Mouse (Mus musculus) c-Kit-positive CD71-negative TER-119-negative erythroid progenitor cells, embryonic 14.5 days (primary cell): ENCODE data around the gene March11.

Source experiments
- DNase-seq: peaks from one replicate; pipeline ENCODE4 v3.0.0-alpha.2; 2013; ENCODE audit warnings: low read depth

The March11 gene

GRCm38 (mm10) chr15:26308629-26309230, at the start of gene March11:
Gene March11 (plus strand): TSS chr15:26309048.
- DNase-seq, result no peak

- DNase-seq, result no peak
Observed at GRCm38 (mm10) chr15:26262336-26262735, 46.5 kb upstream of the March11 start.

GRCm38 (mm10) chr15:26269596-26269995, 39.3 kb upstream of the March11 start:
- no peak for DNase-seq

DNA sequence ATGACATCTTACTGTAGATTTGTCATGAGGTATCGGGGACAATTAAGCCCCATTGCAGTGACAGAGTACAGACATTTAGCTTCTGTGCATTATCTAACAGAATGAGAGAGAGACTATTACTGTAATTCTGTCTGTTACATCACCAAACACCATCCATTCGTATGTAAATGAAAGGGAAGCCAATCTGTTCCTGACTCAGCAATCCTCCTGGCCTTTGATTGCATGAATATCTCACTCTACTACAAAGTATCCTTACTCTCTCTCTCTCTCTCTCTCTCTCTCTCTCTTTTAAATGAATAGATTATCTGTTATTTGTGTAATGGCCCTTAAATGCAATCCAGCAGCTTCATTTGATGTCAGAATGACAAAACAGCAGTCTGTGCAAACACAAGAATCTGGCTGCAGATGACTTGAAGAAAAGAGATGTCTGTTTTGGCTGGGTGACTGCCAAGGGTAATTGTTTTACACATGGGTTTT, 32.8 kb upstream of the March11 start:
- no peak for DNase-seq

- DNase-seq, result no peak
Observed at GRCm38 (mm10) chr15:26276608-26277007, 32.2 kb upstream of the March11 start.

- DNase-seq, result no peak
Observed at GRCm38 (mm10) chr15:26291871-26292270, 17.0 kb upstream of the March11 start.

GRCm38 (mm10) chr15:26292811-26293210, 16.0 kb upstream of the March11 start:
- no peak for DNase-seq

DNA sequence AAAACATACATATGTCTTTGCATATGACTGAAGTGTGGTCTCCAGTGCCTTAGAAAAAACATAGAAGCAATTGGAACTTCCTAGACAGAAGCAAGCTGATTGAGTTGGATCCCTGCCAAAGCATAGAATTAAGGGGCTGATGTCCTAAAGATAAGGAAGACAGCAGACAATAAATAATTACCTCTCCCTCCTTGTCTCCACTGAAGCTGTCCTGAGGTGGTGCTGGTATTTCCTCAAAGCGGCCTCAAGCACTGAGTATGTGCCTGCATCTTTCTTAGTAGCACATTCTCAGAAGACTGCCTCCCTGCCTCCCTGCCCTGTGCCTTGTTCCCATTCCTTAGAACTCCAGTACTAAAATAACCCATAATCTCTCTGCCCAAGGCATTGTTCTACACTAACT, 15.6 kb upstream of the March11 start:
- no peak for DNase-seq

GRCm38 (mm10) chr15:26298668-26299067, 10.2 kb upstream of the March11 start:
- no peak for DNase-seq

GRCm38 (mm10) chr15:26309291-26309931, 563 bp downstream of the March11 start:
- DNase-seq, result peak; percentile 41

GRCm38 (mm10) chr15:26319866-26320265, 11.0 kb downstream of the March11 start:
- DNase-seq, result no peak

DNA sequence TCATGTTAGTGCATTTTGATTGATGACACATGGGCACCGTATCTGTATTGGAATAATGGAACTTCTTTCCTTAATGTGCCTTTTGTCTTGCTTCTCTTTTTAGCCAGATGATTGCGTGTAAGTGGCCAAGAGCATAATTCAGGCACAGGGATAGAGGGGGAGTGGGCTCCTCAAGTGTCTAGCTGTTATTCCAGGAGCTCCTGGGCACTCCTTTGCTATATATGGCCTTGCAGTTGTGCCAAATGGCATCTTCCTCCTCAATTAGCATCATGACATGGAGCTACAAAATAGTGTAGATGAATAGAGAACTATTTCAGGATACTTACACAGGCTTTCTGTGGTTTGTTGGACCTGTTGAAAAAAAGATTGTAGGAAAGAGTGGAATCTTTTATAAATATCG, 11.6 kb downstream of the March11 start:
- DNase-seq, result no peak

GRCm38 (mm10) chr15:26322804-26323203, 14.0 kb downstream of the March11 start:
- DNase-seq, result no peak

DNA sequence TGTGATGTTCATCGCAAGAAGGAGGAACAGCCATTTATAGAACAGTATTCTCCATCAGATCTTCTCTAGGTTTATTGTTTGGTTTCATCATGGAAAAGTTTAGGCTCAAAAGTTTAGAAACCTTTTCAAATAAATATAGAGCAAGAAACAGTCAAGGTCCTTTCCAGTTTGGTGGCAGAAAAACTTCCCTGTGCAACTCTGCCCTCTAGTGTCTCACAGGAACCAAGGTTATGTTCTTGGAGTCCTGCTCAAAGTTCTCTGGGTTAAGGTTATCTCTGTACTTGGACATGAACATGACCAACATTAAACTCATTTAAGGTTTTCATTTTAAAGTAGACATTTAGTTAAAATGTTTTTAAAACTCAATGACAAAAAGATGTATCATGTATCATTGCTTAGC, 18.3 kb downstream of the March11 start:
- no peak for DNase-seq

DNA sequence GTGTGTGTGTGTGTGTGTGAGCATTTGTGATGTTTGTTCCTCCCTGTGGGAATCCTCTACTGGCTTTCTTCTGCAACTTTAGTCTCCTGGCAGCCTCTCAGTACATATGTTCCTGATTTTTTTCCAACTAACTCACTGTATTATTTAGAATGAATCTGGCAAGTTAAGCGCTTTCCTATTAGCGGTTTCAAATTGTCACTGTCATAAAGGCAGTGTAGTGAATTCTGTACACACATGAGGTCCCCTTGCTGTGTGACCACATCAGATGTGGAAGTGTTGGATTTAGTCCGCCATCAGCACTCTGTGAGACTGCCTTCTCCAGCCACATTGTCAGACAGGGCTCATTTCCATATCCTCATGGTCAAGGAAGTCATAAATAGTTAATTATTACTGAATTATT, 26.9 kb downstream of the March11 start:
- no peak for DNase-seq

- DNase-seq, result no peak
Observed at GRCm38 (mm10) chr15:26337775-26338174, 28.9 kb downstream of the March11 start.

GRCm38 (mm10) chr15:26338343-26338742, 29.5 kb downstream of the March11 start:
- no peak for DNase-seq

GRCm38 (mm10) chr15:26340490-26340889, 31.6 kb downstream of the March11 start:
- DNase-seq, result no peak

GRCm38 (mm10) chr15:26340966-26341365, 32.1 kb downstream of the March11 start:
- DNase-seq, result no peak

DNA sequence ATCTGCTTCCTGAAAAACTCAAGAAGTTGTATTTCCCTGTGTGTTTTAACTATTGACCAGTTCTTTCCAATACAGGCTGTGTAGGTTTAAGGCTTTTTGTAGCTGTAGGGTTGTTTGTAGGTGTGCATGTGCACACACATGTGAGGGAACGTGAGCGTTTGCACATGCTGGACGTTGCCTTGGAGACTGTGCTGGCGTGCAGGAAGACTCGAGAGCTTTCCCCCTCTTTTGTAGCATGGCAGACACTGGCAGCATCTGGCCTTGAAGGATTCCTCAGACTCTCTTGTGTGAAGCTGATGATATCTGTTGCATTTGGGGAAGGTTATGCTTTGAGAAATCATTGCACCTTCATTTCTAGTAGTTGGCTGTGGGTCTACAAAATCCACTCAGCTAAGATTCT, 35.5 kb downstream of the March11 start:
- no peak for DNase-seq

DNA sequence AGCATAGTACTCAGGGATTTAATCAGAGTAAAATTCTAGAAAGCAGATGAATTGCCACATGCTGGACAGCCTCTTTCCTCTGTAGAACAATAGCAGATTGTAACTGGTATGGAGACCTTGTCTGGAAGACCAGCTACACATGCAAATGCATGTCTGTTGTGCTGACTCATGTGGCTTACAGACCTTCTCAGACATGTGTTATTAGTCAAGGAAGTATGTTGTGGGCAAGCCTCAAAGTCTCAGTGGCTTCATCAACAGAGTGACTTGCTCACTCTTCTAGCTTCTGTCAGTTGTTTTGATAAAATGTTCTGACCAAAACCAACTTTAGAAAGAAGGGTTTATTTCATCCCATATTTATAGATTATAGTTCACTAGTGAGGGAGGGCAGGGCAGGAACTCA, 44.8 kb downstream of the March11 start:
- DNase-seq, result no peak

GRCm38 (mm10) chr15:26365344-26365743, 56.5 kb downstream of the March11 start:
- DNase-seq, result no peak

GRCm38 (mm10) chr15:26366511-26366910, 57.7 kb downstream of the March11 start:
- no peak for DNase-seq

DNA sequence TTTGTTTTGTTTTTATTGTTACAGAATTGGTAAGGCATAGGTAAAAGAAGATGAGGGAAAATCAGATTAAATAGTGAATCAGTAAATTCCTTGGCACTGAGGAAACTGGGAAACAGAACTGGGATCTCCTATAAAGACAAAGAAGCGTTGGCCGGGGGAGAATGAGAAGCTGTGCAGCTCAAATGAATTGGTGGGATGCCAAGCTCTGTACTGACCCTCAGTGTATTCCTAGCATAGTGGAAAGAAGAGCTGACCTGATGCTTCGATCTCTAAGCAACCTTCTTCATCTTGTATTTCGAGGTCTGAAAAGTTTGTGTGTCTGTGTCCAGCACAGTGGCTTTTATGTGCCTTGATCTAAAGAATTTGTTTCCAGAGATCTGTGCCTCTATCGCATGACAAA, 64.9 kb downstream of the March11 start:
- DNase-seq, result no peak
